Comparison of ENCODE assay signal across 18 mouse cellular contexts in genomic region chr19:53120483-53120882, GRCm38 (mm10).
"Had no signal": no experiment of that assay in that cellular context is flagged by ENCODE, and none has a peak within 500 bp of the region (broad histone marks: within the 10 kb centered on the region; RNA-seq: fewer than 3 reads in every experiment).

No protein-coding gene starts in this region.

- H3K4me1 ChIP-seq: midbrain, embryonic 10.5 days; midbrain, embryonic 13.5 days; midbrain, embryonic 15.5 days; neural tube, embryonic 13.5 days; neural tube, embryonic 15.5 days had no signal

- ATAC-seq: midbrain, embryonic 13.5 days; midbrain, embryonic 15.5 days had no signal

- H3K4me3 ChIP-seq: midbrain, embryonic 10.5 days; midbrain, embryonic 13.5 days; midbrain, embryonic 15.5 days; myocyte; neural tube, embryonic 13.5 days; neural tube, embryonic 15.5 days had no signal

- H3K27me3 ChIP-seq: midbrain, embryonic 13.5 days; midbrain, embryonic 15.5 days; neural tube, embryonic 13.5 days; neural tube, embryonic 15.5 days had no signal

- H3K27ac ChIP-seq: midbrain, embryonic 10.5 days; midbrain, embryonic 13.5 days; midbrain, embryonic 15.5 days; neural tube, embryonic 13.5 days; neural tube, embryonic 15.5 days had no signal

- H3K9me3 ChIP-seq: midbrain, embryonic 13.5 days; midbrain, embryonic 15.5 days; neural tube, embryonic 13.5 days; neural tube, embryonic 15.5 days had no signal

- H3K9ac ChIP-seq: lung, embryonic 14.5 days; midbrain, embryonic 13.5 days; midbrain, embryonic 15.5 days; neural tube, embryonic 13.5 days; neural tube, embryonic 15.5 days had no signal

- H3K4me2 ChIP-seq: lung, embryonic 14.5 days; midbrain, embryonic 13.5 days; midbrain, embryonic 15.5 days; neural tube, embryonic 13.5 days; neural tube, embryonic 15.5 days had no signal

- DNase-seq: lung, adult 18-20 months; lung, embryonic 14.5 days; lung, postnatal 10 days; lung, postnatal 4 days; retina, postnatal 1 day; right cerebral cortex, adult 18-20 months; right cerebral cortex, postnatal 25 days; right cerebral cortex, postnatal 4 days; spleen, adult 18-20 months; thymus, adult 18-20 months; thymus, postnatal 14 days; thymus, postnatal 36 days had no signal

- H3K36me3 ChIP-seq: midbrain, embryonic 10.5 days; midbrain, embryonic 13.5 days; midbrain, embryonic 15.5 days; neural tube, embryonic 13.5 days; neural tube, embryonic 15.5 days had no signal
